Mouse (Mus musculus) c-Kit-positive CD71-positive TER-119-negative erythroid progenitor cells, embryonic 14.5 days (primary cell): ENCODE data around the gene Fhl1.

Source experiments
- DNase-seq: peaks from one replicate; pipeline ENCODE4 v3.0.0-alpha.2; 2013; ENCODE audit warnings: low read depth

Fhl1 gene

DNA sequence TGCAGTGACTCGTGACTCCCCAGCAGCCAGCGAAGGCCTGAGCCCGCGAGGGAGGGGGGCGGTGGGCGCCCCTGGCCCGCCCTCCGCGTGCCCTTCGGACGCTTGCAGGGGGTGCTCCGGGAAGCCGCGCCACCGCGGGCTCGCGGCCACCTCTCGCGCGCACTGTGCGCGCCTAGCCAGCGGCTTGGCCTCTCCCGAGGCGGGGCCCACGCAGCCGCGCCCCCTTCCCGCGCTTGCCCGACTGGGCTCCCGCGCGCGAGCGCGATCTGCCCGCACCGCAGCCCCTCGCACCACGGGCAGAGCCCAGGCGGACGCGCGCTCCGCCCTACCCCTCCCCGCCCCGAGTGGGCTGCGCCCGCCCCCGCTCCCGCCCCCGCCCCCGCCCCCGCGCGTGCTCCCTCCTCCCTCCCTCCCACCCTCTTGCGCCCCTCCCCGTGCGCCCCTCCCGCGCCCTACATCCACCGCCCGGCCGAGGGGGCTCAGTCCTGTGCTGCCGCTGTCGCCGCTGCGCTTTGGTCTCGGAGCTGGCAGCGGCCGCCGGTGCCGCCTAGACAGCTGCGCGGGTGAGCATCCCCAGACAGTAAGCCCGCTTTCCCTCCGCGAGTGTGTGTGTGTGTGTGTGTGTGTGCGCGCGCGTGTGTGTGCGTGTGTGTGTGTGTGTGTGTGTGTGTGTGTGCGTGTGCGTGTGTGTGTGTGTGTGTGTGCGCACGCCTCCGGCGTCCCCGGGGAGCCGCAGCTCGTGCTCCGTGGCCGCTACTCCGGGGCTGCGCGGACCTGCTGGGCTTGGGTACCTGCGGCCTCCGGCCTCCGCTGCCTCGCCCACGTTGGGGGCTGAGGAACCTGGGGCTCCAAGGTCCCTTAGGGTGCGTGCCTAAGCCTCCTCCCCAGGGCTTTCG is at the start of gene Fhl1:
Fhl1 (plus strand) TSS at position 482 of the 896 bp plus-strand sequence.
- DNase-seq, result no peak

DNA sequence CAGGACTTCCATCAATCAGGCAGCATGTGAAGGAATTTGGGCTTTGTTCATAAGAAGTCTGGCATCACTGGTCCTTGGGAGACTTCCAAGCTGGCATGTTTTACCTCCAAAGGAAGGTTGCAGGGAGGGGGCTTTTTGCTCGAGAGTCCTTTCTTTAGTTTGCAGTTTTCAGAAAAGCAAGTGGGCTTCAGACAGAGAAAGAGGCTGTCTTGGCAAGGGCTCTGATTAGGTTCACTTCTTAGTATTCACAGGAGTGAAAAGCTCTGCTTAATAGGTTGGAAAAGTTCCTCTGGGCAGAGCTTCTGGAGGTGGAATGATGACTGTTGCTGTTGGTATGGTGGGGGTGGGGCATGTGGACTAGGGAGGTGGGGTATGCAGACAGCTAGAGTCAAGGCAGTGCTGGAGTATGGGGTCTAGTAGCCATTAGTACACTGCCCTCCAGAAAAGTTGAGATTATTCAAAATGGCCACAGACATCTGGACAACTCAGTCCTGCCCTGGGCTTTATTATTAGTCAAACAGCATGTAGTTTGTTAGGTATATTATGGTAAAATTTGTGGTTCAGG is 49.3 kb upstream of the Fhl1 start:
- DNase-seq, result no peak

DNA sequence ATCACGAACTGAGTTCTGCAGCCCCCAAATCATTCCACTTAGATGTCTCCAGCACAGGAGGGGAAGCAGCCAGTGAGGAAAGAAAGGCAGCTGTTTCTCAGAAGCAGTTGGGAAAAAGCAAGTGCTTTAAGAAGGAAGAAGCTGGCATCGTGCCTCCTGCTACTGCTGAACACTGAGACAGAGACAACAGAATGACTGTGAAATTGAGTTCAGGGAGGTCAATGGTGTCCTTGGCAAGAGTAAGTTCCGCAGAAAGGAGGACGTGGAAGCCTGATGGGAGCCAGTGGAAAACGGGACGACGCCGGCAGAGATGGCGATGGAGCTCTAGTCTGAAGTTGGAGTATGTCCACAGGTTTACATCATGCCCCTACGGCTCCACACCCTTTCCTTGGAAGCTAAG is 48.1 kb upstream of the Fhl1 start:
- no peak for DNase-seq

DNA sequence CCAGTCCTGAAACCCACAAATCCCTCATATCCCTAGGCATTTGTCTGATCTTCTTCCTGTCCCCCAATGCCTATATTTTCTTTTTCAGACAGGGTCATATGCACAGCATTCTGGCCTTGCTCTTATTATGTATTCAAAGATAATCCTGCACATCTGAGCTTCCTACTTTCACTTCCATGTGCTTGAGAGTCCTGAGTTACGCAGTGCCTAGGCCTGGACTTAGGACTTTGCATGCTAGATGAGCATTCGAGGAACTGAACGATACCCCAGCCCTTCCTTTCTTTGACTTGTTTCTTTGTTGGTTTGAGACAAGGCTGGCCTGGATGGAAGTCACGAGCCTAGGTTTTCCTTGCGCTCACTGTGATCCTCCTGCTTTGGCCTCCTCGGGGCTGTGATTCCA is 39.0 kb upstream of the Fhl1 start:
- DNase-seq, result no peak

DNA sequence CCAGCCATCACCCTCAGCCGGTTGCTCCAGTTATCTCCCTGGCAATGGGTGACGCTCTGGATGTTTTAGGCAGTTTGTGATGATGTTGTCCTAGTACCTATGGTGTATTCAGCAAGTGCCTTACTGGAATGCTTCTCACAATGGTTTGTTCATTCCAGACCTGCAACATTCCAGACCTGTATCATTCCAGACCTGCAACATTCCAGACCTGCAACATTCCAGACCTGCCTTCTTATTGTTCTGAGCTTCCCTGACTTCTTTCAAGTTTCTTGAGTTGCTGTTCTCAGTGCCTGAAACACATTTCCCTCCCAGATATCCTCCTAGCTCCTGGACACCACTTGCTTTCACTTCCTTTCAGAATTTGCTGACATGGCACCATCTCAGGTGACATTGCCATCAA is 37.0 kb upstream of the Fhl1 start:
- no peak for DNase-seq

DNA sequence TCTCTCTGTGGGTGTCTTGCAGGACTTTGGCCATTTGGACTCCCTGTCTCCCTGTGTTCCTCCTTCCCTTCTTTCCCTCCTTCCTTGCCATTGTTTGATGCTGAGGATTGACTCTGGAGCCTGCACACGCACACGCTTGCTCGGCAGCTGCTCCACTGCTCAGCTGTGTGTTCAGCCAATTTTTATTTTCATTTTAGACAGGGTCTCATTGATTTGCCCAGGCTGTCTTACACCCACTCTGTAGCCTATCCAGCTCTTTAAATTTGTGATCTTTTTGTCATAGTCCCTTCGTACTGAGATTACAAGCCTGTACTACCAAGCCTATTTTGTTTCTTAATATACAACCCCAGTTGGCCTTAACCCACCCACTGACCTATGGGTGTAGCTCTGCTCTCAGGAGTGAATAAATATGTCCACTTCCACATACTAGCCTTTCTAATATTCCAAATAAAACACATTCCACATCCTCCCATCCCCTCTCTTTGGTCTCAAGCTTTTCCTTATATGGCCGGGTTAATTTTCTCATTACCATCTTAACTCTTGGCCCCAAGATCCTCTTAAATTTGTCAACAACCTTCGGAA is 34.3 kb upstream of the Fhl1 start:
- DNase-seq, result no peak

DNA sequence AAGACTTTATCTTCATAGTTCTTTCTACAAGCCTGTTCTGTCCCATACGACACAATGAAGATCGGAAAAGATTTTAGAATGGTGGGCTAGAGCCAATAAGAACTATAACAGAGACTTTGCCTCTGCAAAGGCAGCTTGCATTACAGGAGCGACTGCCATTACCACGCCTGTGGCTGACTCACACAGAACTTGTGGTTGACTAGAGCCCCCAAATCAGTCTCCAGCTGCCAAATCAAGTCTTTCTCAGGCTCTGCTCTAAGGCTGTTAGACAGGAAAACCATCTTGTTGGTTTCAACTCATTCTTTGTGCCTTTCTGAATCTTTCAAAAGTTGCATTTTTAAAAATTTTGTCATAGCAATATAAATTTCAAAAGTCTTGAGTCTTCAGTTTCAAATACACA is 33.7 kb upstream of the Fhl1 start:
- no peak for DNase-seq

DNA sequence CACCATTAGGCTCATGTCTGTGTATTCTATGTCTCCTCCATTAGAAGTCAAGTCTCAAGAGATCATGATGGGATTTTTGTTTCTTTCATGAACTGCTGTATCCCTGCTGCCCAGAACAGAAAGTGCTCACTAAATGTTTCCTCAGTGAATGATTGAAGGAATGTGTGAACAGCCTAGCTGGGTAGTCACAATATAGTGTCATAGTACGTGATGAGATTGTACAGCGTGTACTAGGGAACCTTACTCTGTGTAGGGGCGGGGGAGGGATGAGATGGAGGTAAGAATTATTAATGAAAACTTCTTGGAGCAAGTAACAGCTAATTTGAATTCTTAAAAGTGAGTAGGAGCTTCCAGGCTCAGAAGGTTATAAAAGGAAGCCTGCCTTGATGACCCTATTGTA is 30.3 kb upstream of the Fhl1 start:
- DNase-seq, result no peak

DNA sequence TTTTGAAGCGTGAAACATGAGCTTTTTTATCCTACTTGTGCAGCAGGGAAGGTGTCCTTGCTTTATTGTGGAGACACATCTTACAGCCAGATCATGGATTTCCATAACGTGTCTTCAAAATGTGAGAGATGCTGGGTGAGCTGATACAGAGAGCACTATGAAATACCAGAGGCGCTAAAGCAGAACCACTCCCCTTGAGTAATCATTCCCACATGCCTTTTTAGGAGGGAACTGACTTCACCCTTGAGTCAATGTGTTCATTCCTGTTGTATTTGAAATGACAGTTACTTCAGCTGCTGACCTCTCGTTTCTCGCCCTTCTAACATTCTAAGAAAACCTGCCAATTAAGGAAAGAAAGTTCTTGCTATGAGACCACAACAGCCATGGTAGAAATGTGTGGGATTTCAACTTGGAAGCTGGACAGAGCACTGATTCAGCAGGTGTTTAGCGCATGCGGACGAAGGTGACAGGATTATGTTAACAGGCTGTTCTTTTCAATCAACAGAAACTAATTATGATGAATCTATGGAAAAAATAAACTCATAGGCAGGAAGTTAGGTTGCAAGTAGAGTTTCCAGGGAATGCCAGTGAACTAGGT is 27.5 kb upstream of the Fhl1 start:
- no peak for DNase-seq

DNA sequence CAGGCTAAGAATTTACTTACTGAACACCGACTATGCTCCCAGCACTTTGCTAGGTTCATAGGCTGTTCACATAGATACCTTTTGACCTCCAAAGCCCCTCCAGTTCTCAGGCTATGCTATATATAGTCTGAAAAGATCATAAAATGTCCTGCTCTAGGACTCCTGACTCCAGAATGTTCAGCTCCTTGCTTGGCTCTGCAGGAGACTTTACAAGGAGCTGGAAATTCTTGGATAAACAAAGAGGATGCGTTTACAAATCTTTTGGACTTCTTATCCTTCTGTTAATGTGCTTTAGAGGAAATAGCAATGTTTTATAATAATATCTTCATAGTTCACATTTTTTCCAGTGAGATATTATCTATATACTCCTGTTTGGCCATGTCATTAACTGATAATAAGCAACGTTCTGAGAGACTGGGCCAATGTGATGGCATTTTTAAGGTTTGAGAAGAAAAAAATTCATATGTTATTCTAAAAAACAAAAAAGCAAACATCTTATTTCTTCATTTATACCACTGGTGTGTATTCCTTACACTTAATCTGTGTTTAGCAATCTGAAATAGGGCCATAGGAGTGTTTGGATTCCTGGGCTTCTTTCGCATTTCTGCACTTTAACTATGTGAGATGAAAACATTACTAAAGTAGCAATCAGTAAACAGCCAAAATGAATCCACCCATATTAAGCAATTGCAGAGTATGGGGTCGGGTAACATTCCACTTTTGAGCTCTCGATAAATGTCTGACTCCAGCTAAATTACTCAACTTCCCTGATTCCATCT is 22.8 kb upstream of the Fhl1 start:
- no peak for DNase-seq

DNA sequence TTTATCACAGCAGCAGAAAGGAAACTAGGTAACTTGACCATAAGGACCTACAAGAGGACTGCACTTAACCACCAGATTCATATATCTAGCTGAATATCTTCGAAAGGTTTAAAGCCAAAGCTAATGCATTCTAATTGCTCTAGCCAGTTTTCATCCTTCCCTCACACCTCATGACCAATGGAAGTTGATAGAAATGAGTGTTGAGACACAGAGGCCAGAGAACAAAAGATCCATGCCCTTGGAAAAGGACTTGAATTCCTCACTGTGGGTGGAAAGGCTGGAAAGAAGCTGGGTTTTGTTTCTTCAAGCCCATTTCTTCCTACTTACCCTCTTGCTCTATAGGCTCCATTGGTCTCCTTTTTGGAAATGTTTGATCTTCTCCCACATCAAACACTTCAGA is 21.1 kb upstream of the Fhl1 start:
- no peak for DNase-seq

DNA sequence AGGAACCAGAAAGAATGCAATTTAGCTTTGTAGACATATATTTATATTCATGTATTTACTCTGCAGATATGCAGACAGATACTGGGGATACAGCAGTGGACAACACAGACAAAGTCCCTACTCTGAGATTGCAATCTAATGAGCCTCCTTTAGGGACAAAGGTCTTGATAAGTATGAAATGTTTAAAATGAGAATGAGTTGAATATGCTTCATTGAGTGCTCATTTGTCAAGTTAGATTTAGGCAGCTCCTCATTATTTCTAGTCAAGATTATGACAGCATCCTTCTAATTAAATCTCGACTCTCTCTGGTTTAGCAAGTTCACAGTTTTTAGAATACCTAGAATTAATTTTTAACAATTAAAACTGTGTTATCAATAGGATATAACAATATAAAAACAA is 18.9 kb upstream of the Fhl1 start:
- DNase-seq, result no peak

DNA sequence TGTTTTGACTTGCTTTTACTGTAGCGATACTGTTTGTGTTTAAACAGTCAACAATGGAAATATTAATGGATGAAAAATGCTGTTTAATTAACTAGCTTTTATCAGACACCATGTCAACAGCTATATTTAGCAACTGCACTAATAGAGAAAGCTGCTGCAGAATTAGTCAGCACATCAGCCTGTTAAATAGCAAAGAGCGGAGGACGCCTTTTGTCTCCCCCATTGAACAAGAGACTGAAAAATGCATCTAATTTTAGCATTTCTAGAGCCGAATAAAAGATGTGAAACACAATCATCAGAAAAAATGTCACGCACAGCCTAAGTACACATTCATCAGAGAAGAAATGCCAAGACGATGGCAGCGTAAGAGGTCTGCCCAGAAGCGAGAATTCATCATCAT is 9.0 kb upstream of the Fhl1 start:
- no peak for DNase-seq

DNA sequence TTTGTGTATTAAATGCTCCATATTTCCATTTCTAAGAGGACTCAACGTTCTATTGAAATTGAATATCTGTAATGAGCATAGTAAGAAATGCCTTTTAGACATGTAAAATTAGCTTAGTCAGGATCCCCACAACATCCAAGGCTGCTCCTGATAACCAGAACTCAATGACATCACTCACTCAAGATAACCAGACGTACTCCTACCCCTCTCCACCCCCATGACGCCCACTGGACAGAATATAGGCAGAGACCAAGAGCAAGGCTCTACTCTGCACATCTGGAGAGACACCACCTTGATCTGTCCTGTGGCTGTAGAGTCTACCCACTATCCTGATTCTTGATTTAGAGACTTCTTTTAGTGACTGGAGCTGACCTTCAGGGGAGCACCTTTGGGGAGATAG is 3.1 kb upstream of the Fhl1 start:
- peak; percentile 53 for DNase-seq

DNA sequence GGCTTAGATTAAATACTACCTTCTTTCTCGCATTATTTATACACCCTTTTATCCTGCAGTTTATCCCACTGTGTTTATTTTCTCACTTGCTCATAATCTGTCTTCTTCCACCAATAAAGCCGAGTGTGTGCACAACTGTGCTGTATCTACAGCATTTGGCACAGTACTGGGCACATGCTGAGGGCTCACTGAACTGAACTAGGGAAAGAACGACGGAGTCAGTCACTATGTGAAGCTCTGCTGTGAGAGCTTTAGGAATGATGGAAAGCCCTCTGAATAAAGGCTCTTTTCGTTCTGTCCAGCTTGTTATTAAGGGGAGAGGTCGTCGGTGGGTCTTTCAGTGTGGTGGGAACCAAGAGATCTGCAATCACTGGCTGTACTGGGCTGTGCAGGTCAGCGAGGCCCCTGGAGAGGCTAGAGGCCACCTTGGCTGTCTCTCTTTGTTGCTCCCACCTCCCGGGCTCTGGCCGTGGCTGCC is 720 bp upstream of the Fhl1 start:
- DNase-seq, result no peak

DNA sequence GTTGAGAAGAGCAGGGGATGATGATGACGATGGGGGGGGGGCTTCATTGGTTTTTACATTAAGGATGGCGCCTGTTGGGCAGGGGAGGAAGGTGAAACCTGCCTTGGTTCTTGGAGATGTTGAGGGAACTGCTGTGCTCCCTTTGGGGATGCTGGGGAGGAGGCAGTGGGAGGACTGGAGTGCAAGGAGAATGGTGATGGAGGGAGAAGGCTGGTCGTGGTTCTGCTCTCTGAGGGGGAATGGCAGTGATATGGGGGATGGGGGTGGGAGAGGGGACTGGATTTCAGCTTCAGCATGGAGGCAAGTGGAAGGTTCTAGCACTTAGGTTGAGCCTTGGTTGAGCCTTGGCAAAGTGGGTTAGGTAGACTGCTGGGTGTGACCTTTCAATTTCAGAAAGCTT is 814 bp downstream of the Fhl1 start:
- DNase-seq, result no peak

DNA sequence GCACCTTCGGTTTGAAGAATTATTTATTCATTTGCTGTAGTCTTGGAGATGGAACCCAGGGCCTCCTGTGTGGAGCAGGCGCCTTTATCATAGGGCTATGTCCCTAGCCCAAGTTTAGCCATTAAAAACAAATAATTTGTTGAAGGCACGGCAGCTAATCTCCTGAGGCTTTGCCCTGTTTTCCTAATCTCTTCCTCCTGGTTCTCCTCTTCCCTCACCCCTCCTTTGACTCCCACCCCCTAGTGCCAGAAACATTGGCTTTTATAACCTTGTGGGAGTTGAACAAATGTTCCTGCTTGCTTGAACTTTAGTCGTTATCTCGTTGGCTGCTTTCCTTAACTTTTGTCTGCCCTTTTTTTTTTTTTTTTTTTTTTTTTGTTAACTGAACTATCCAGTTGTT is 2.8 kb downstream of the Fhl1 start:
- no peak for DNase-seq

DNA sequence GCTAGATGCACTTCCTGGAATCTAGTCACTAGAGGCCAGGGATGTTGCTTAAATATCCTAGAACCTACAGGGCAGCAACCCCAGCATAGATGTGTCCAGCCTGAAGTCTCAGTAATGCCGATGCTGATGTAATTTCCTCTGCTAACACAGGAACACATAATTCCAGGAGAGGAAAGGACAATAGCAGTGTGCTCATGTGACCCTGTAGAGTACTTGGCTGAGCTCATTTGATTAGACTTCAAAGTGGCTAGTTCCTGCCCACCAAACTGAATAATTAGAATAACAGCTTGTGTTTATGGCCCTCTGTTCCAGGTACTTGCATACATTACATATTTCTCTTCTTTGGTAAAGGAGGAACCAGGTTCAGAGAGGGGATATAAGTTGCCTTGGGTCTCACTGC is 4.6 kb downstream of the Fhl1 start:
- no peak for DNase-seq

DNA sequence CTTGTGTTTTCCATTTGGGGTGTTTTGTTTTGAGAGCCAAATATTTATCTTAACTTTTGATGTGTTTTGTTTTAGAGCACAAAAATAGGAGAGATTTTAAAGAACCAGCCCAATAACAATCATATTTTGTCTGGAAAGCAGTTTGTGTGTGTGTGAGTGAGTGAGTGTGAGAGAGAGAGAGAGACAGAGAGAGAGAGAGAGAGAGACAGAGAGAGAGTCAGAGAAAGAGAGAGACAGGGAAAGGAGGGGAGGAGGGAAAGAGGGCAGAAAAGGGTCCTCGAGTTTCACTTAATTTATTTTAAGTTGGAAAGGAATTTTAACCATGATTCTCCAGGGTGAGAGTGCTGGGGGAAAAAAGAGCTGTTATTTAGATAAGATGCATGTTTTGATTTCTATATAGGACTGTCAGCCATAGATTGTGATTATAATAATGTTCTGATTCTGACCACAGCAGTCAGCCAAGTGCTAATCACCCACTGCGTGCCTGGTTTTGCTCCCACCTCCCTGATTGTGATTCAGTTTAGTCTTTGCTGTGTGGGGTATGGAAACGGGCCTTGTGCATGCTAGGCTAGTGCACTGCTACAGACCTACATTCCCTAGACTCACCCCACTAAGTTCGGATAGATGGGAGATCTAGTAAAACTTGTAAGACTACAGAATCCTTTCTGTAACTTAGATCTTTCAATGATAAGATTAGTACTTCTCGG is 6.4 kb downstream of the Fhl1 start:
- DNase-seq, result no peak

DNA sequence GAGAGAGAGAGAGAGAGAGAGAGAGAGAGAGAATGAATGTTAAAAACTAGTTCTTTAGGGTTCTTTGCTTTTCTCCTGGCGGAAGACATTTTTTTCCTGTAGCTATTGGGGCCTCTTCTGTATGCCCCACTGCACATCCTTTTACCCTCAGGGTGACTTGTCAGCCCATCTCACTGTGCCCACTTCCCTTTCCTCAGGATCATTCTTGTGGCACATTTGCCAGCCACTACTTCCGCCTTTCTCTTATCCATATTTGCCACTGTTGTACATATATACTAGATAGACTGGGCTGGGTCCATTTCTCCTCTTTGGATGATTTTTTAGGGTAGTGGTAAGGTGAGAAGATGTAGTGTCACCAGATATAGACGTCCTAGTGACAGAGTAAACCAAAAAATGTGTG is 9.8 kb downstream of the Fhl1 start:
- DNase-seq, result no peak

DNA sequence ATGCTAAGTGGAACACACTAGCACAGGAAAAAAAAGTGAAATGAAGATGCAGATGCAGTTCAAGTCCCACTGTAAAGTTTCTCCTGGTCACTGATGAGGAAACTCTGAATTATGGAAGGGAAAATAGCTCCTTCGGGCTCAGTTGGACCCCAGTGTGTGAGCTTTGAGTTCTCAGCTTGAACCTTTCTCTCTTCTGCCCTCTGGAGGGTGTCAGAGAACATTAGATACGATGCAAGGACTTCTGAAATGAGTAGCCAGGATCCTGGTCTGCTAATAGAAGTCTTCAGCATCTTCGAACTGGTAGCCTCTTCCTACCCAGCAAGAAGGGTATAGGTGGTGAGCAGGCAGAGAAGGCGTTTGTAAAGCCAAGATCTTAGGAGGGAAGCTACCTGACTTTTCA is 19.9 kb downstream of the Fhl1 start:
- DNase-seq, result no peak

DNA sequence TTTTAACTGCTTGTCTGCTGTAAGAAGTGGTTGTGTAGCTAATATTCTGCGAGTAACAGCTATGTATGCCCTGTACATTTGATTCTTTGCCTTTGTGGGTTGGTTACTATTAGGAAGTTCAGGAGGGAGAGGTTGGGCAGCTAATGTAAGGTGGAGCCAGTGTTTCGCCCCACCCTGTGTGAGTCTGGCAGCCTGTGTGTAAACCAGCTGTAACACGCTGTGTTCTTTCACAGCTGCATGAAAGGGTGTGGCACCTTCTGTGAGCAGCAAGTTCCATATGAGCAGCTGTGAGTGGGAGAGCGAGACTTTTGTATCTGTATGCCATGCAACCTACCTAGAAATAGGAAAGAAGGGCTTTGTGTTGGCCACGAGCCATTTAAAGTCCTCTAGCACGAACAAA is 20.6 kb downstream of the Fhl1 start:
- DNase-seq, result no peak
